Mouse (Mus musculus) spleen, adult 12 weeks (tissue): ENCODE data around the gene Prkar2a.
"Not testable (repeated sequence)": the region's sequence is repeated elsewhere in the genome, so short reads cannot be mapped to it uniquely, and the experiment has no call there.

Experiments
- DNase-seq: peaks from one replicate; pipeline ENCODE4 v3.0.0; 2022; ENCODE audit warnings: low spot score

Prkar2a gene

GRCm38 (mm10) chr9:108689106-108689505 is at the start of gene Prkar2a:
Gene Prkar2a, plus strand, starts transcription at chr9:108689314.
- no peak for DNase-seq

GRCm38 (mm10) chr9:108639825-108640224 is 49.3 kb upstream of the Prkar2a start:
- DNase-seq = no peak

GRCm38 (mm10) chr9:108648166-108648565 is 40.9 kb upstream of the Prkar2a start:
- peak; percentile 36 for DNase-seq

GRCm38 (mm10) chr9:108648611-108649560 is 40.2 kb upstream of the Prkar2a start, which contains the start of gene Arih2:
Gene Arih2, minus strand, starts transcription at chr9:108649386.
- peak; percentile 85 for DNase-seq

DNA sequence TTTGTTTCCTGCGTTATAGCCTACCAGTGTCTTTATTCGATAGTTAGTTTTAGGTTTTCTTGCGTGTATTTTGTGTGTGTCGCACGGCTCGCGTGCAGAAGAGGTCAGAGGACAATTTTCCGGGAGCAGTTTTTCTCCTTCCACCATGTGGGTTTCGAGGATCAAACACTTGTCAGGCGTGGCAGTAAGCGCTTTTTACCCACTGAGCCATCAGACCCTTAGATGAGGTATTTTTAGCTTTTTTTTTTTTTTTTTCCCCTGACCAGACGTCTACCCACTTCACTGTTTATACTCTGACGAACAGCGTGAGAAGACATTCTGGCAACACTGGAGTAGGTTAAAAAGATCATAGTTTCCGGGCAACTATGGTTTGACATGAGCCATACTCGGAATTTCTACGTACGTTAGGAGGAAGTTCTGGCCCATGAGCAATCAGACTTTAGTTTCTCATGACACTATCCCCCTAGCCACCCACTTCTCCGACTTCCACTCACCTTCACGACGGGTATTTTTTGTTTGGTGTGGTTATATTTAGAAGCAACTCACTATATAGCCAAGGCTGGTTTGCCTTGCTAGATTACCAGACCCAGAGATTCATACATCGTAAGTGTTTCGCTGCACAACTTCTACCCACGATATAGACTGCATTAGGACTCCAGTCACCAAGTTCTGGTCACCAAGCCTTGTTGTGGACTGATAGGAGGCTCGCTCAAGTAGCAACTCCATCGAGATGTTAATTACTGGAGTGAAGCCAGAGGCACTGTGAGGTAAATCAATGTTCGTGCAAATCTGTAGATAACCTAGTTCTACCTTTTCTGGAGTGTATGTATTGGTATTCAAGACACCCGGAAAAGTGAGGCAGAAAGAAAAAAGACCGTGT is 39.3 kb upstream of the Prkar2a start:
- DNase-seq = no peak

DNA sequence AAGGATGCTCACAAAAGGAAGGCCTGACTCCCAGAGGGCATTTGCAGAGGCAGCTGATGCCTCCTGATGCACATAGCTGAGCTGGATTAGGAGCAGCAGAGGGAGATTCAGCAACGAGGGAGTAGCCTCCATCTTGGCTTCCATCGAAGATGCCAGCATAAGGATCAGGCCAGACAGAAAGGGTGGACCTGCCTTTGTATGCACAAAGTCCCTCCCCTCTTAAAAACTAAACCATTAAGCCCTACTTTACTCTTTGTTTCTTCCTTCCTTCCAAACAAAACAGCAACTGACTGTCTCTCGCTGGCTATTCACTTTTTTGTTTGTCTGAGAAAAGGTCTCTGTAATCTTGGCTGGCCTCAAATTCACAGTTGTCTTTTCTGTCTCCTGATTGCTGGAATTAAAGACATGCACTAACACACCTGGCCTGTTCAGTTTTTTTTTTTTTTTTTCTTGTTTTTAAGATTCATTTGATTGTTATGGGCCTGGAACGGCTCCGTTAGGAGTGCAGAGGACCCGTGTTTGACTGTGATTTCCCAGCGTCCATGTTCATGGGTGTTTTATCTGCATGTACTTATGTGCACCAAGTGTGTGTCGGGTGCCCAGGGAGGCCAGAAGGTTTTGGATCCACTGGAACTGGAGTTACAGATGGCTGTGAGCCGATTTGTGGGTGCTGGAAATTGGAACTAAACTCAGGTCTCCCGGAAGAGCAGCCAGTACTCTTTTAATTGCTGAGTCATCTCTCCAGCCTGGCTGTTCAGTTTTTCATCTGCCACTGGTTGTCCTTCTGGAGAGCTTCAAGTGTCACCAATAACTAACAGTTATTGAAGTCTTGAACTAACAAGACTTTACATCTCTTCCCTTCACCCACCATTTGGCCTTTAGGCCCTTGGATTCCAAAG is 34.3 kb upstream of the Prkar2a start:
- DNase-seq = no peak

- not testable (repeated sequence) for DNase-seq
Observed at GRCm38 (mm10) chr9:108655865-108656264, 33.2 kb upstream of the Prkar2a start.

GRCm38 (mm10) chr9:108661677-108662612 is 27.2 kb upstream of the Prkar2a start, which contains the start of gene Slc25a20:
Gene Slc25a20, plus strand, starts transcription at chr9:108662088.
- DNase-seq = peak; percentile 75

DNA sequence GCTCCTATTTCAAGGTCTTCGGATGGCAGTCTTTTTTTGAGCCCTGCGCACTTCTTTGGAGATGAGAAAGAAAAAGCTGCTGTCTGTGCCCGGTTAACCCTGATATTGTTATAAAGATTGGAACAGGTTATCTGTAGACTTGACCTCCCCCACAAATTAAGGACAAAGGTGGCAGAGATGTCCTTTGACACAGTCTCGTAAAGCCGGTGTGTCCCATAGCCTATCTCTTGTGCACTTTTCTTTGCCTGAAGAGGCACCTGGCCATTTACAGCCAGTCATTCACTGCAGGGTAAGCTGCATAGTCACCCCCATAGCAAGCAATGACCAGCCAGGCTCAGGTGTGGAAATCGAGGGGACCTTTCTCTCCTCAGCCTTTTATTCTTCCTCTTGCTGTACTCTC is 26.5 kb upstream of the Prkar2a start:
- DNase-seq = no peak

DNA sequence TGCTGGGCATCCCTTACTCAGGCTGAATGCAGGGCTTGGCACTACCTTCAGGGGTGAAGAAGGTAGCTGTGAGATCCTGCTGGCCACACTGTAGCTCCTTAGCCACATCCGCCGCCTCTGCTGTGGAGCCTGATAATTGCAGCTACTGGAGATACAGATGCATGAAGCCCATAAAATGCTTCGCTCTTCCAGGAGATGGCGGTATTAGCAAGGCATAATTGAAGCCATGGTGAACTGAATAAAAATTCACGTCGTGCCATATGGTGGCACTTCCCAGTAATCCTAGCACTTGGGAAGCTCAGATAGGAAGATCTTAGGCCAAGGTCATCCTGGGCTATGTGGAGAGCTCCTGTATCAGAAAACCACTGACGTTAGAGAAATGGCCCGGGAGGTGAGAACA is 19.2 kb upstream of the Prkar2a start:
- no peak for DNase-seq

GRCm38 (mm10) chr9:108673151-108673550 is 16.0 kb upstream of the Prkar2a start:
- no peak for DNase-seq

GRCm38 (mm10) chr9:108680026-108680425 is 9.1 kb upstream of the Prkar2a start:
- no peak for DNase-seq

DNA sequence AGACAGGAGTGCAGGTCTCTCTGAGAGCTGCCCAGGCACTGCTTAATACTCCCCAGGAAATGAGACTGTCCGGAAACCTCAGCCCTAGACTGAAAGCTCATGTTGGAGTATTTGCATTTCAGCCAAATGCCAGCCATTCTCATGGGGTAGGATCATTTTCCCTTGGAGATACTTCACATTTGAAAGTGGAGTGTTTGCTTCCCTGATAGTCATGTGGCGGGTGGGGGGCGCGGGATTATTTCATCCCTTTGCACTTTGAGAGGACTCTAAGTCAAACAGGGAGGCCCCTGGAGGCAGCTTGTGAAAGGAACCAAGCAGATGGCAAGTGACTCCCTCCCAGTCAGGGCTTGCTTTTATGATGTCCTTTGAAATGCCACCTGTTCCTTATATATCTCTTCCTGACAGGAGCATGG is 2.6 kb upstream of the Prkar2a start:
- no peak for DNase-seq

GRCm38 (mm10) chr9:108687181-108687580 is 1.9 kb upstream of the Prkar2a start:
- DNase-seq = no peak

GRCm38 (mm10) chr9:108687686-108688085 is 1.4 kb upstream of the Prkar2a start:
- DNase-seq = no peak

GRCm38 (mm10) chr9:108688451-108688850 is 663 bp upstream of the Prkar2a start:
- no peak for DNase-seq

- DNase-seq = no peak
Observed at GRCm38 (mm10) chr9:108689993-108690392, 879 bp downstream of the Prkar2a start.

- no peak for DNase-seq
Observed at GRCm38 (mm10) chr9:108690914-108691313, 1.8 kb downstream of the Prkar2a start.

DNA sequence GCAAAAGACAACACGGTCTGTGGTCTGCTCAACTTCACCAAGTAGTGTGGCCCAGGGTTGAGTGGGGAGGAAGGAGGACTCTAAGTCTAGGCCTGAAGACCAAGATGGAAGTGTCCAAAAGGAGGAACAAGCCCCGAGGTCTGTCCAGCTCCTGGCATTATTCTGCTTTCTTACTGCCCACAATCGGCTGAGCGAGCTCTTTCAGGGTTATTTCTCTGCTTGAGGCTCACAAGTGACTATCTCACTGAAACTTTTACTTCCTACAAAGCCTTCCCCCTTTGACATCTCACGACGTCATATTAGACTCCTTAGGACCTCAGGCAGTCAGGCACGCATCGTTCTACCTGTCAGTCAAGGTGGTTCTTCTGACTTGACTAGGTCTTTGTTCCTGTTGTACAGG is 2.3 kb downstream of the Prkar2a start:
- DNase-seq = no peak

DNA sequence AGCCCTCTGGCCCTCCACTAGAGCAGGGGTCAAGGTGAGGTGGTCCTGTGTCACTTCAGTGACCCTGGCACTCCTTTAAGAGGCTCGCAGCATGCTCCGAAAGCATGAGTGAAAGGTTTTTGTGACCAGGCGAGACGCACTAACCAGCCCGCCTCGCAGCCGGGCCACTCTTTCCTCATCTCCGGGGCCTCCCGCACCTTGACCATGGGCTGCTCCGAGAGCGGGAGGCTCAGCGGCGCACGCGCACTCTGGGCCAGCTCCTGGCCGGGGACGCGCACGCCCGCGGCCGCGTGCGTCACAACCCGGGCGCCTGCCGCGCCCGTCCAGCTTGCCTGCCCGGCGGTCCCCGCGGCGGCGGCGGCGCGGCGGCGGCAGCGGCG is 2.7 kb downstream of the Prkar2a start:
- DNase-seq = peak; percentile 70
